Mouse (Mus musculus) forebrain, embryonic 10.5 days (tissue): ENCODE results near the gene Rbm19. TPM values are rescaled to one million over a fixed set of nuclear protein-coding genes. Genes with fewer than 3 reads are reported as not detected.
A peak's percentile ranks its signal among the peaks of the same experiment; 100 is the strongest.

Experiments
- DNase-seq: peaks from one replicate; pipeline ENCODE4 v3.0.0-alpha.2; 2017; ENCODE audit warnings: low spot score; ENCODE audit errors: extremely low spot score
- H3K27ac ChIP-seq: fragments of 300-500 bp; sonication (generic); 2 replicates; pipeline ENCODE4 v1.5.1; 2016; ENCODE audit warnings: mild to moderate bottlenecking
- H3K27me3 ChIP-seq: fragments of 300-500 bp; sonication (generic); 2 replicates; pipeline ENCODE4 v1.6.1; 2016; ENCODE audit warnings: mild to moderate bottlenecking; ENCODE audit not compliant: poor library complexity, severe bottlenecking
- H3K36me3 ChIP-seq: fragments of 300-500 bp; sonication (generic); replicated peaks from 2 replicates; pipeline ENCODE4 v1.6.1; 2016; ENCODE audit warnings: mild to moderate bottlenecking, moderate library complexity
- H3K4me1 ChIP-seq: fragments of 300-500 bp; sonication (generic); 2 replicates; pipeline ENCODE4 v1.6.1; 2016
- H3K4me3 ChIP-seq: fragments of 300-500 bp; sonication (generic); 2 replicates; pipeline ENCODE4 v1.5.1; 2016; ENCODE audit warnings: mild to moderate bottlenecking, moderate library complexity
- H3K9me3 ChIP-seq: fragments of 300-500 bp; sonication (generic); 2 replicates; pipeline ENCODE4 v1.6.1; 2016; ENCODE audit warnings: mild to moderate bottlenecking, moderate library complexity
- WGBS: fragments of 180-500 bp; shearing (Covaris S2); methylation state at CpG from one replicate; pipeline ENCODE4 v1.1.7; 2016; 5-methylcytosine and 5-hydroxymethylcytosine counted together
- polyA plus RNA-seq: library from polyadenylated mRNA; unstranded; fragments of >200 nt; fragmentation: Nextera tagmentation; extraction: Ambion mirVana; gene quantifications from 2 replicates; pipeline ENCODE4 v1.2.1, GENCODE M21; 2016

The Rbm19 gene
- polyA plus RNA-seq, 1 experiment from 2014 or later = 38.4 TPM

GRCm38 (mm10) chr5:120176246-120177065 lies 60.2 kb downstream of the Rbm19 start:
- H3K27me3 ChIP-seq = peaks cover 8% of the 10 kb centered on the region; the same call in 1 of the 2 replicates
- H3K4me3 ChIP-seq = no peak overlapping the region
- H3K9me3 ChIP-seq = peaks cover 6% of the 10 kb centered on the region; the same call in 1 of the 2 replicates
- DNase-seq = no peak
- WGBS = 93% methylated on average over 13 of the region's 13 CpGs
- H3K4me1 ChIP-seq = peaks cover 41% of the 10 kb centered on the region
- H3K27ac ChIP-seq = no peak overlapping the region
- H3K36me3 ChIP-seq = peaks cover 57% of the 10 kb centered on the region

GRCm38 (mm10) chr5:120177066-120177340 lies 60.7 kb downstream of the Rbm19 start:
- WGBS = 94% methylated on average over 4 of the region's 4 CpGs
- no peak overlapping the region for H3K27ac ChIP-seq
- no peak overlapping the region for H3K4me3 ChIP-seq
- H3K27me3 ChIP-seq = peaks cover 8% of the 10 kb centered on the region; the same call in 1 of the 2 replicates
- peaks cover 62% of the 10 kb centered on the region for H3K36me3 ChIP-seq
- H3K4me1 ChIP-seq = peaks cover 36% of the 10 kb centered on the region
- peaks cover 6% of the 10 kb centered on the region; the same call in 1 of the 2 replicates for H3K9me3 ChIP-seq
- no peak for DNase-seq

GRCm38 (mm10) chr5:120180102-120180501 lies 63.8 kb downstream of the Rbm19 start:
- Histone ChIP-seq H3K9me3 (peaks cover 6% of the 10 kb centered on the region; the same call in 1 of the 2 replicates), H3K4me3 (no peak overlapping the region), H3K27me3 (no peaks in the 10 kb centered on the region; the same call in 1 of the 2 replicates), H3K27ac (no peak overlapping the region), H3K36me3 (peaks cover 62% of the 10 kb centered on the region), H3K4me1 (peaks cover 8% of the 10 kb centered on the region)
- DNase-seq = no peak
- 95% methylated on average over 11 of the region's 11 CpGs for WGBS

- 93% methylated on average over 4 of the region's 4 CpGs for WGBS
- H3K27me3 ChIP-seq = no peaks in the 10 kb centered on the region; the same call in 1 of the 2 replicates
- DNase-seq = no peak
- no peak overlapping the region for H3K27ac ChIP-seq
- H3K4me3 ChIP-seq = no peak overlapping the region
- H3K36me3 ChIP-seq = peaks cover 58% of the 10 kb centered on the region
- peaks cover 5% of the 10 kb centered on the region; the same call in 1 of the 2 replicates for H3K4me1 ChIP-seq
- peaks cover 6% of the 10 kb centered on the region; the same call in 1 of the 2 replicates for H3K9me3 ChIP-seq
These were observed 65.1 kb downstream of the Rbm19 start for GRCm38 (mm10) chr5:120181384-120181783.

- peak overlapping the region; percentile 40; the same call in 1 of the 2 replicates for H3K27ac ChIP-seq
- no peaks in the 10 kb centered on the region for H3K27me3 ChIP-seq
- WGBS = 87% methylated on average over 8 of the region's 8 CpGs
- H3K4me1 ChIP-seq = peaks cover 5% of the 10 kb centered on the region; the same call in 1 of the 2 replicates
- H3K36me3 ChIP-seq = peaks cover 54% of the 10 kb centered on the region
- no peak overlapping the region for H3K4me3 ChIP-seq
- peaks cover 6% of the 10 kb centered on the region; the same call in 1 of the 2 replicates for H3K9me3 ChIP-seq
- no peak for DNase-seq
These were observed 67.1 kb downstream of the Rbm19 start for GRCm38 (mm10) chr5:120183321-120183720.

- WGBS = 74% methylated on average over 7 of the region's 7 CpGs
- Histone ChIP-seq H3K4me3 (no peak overlapping the region), H3K9me3 (peaks cover 6% of the 10 kb centered on the region; the same call in 1 of the 2 replicates), H3K36me3 (peaks cover 54% of the 10 kb centered on the region), H3K4me1 (peaks cover under 1% of the 10 kb centered on the region; the same call in 1 of the 2 replicates), H3K27me3 (no peaks in the 10 kb centered on the region), H3K27ac (peak overlapping the region; percentile 40; the same call in 1 of the 2 replicates)
- DNase-seq = no peak
These were observed 67.5 kb downstream of the Rbm19 start for GRCm38 (mm10) chr5:120183790-120184189.

- H3K36me3 ChIP-seq = peaks cover 41% of the 10 kb centered on the region
- 96% methylated on average over 10 of the region's 10 CpGs for WGBS
- H3K4me1 ChIP-seq = peaks cover 12% of the 10 kb centered on the region
- no peaks in the 10 kb centered on the region for H3K9me3 ChIP-seq
- H3K27me3 ChIP-seq = no peaks in the 10 kb centered on the region
- no peak overlapping the region for H3K27ac ChIP-seq
- DNase-seq = no peak
- no peak overlapping the region for H3K4me3 ChIP-seq
These were observed 69.7 kb downstream of the Rbm19 start for GRCm38 (mm10) chr5:120185949-120186348.

- H3K27ac ChIP-seq = no peak overlapping the region
- 83% methylated on average over 7 of the region's 7 CpGs for WGBS
These were observed 72.3 kb downstream of the Rbm19 start for GRCm38 (mm10) chr5:120188541-120188940.

GRCm38 (mm10) chr5:120190001-120190582 lies 73.8 kb downstream of the Rbm19 start:
- Histone ChIP-seq H3K27ac (peak overlapping the region; percentile 56), H3K27me3 (no peaks in the 10 kb centered on the region), H3K4me3 (no peak overlapping the region), H3K9me3 (no peaks in the 10 kb centered on the region), H3K36me3 (peaks cover 50% of the 10 kb centered on the region), H3K4me1 (peaks cover 24% of the 10 kb centered on the region)
- DNase-seq = no peak
- WGBS = 79% methylated on average over 14 of the region's 14 CpGs

More at GRCm38 (mm10) chr5:120188541-120188940, 72.3 kb downstream of the Rbm19 start:
- DNase-seq = no peak
- H3K36me3 ChIP-seq = peaks cover 44% of the 10 kb centered on the region
- no peaks in the 10 kb centered on the region for H3K9me3 ChIP-seq
- H3K4me1 ChIP-seq = peaks cover 12% of the 10 kb centered on the region
- H3K27me3 ChIP-seq = no peaks in the 10 kb centered on the region
- no peak overlapping the region for H3K4me3 ChIP-seq

- WGBS = 91% methylated on average over 9 of the region's 9 CpGs
- Histone ChIP-seq H3K27me3 (no peaks in the 10 kb centered on the region), H3K4me1 (peaks cover 37% of the 10 kb centered on the region), H3K36me3 (peaks cover 44% of the 10 kb centered on the region), H3K9me3 (no peaks in the 10 kb centered on the region), H3K27ac (no peak overlapping the region), H3K4me3 (no peak overlapping the region)
- DNase-seq = no peak
These were observed 75.4 kb downstream of the Rbm19 start for GRCm38 (mm10) chr5:120191620-120192019.

GRCm38 (mm10) chr5:120194309-120194941 lies 78.2 kb downstream of the Rbm19 start:
- WGBS = 80% methylated on average over 16 of the region's 16 CpGs
- Histone ChIP-seq H3K4me3 (no peak overlapping the region), H3K27me3 (no peaks in the 10 kb centered on the region), H3K36me3 (peaks cover 43% of the 10 kb centered on the region), H3K9me3 (no peaks in the 10 kb centered on the region), H3K27ac (peak overlapping the region; percentile 49), H3K4me1 (peaks cover 36% of the 10 kb centered on the region)
- no peak for DNase-seq

- Histone ChIP-seq H3K4me1 (peaks cover 31% of the 10 kb centered on the region), H3K9me3 (peaks cover under 1% of the 10 kb centered on the region; the same call in 1 of the 2 replicates), H3K4me3 (no peak overlapping the region), H3K27me3 (no peaks in the 10 kb centered on the region), H3K27ac (peak overlapping the region; percentile 49; the same call in 1 of the 2 replicates), H3K36me3 (peaks cover 48% of the 10 kb centered on the region)
- 86% methylated on average over 13 of the region's 13 CpGs for WGBS
- no peak for DNase-seq
These were observed 78.7 kb downstream of the Rbm19 start for GRCm38 (mm10) chr5:120194948-120195347.
